Mouse (Mus musculus): ENCODE measurements around the gene Crtc1.

- TF ChIP-seq POLR2A (IDR thresholded peaks at IDR 0.05; ENCODE audit: low read depth, low read length) (no peak), CTCF (IDR thresholded peaks at IDR 0.05; ENCODE audit: extremely low read depth, insufficient read length, insufficient replicate concordance, low read depth, low read length) (no peak)
Measured at GRCm38 (mm10) chr8:70486191-70486681, 46.9 kb upstream of the Crtc1 start.
